Mouse (Mus musculus) embryo, embryonic 10.5 days (tissue): ENCODE measurements around the gene Clasp1.

Experiments
- DNase-seq: peaks from one replicate; pipeline ENCODE4 v3.0.0-alpha.2; 2015; ENCODE audit warnings: low spot score

The Clasp1 gene

DNA sequence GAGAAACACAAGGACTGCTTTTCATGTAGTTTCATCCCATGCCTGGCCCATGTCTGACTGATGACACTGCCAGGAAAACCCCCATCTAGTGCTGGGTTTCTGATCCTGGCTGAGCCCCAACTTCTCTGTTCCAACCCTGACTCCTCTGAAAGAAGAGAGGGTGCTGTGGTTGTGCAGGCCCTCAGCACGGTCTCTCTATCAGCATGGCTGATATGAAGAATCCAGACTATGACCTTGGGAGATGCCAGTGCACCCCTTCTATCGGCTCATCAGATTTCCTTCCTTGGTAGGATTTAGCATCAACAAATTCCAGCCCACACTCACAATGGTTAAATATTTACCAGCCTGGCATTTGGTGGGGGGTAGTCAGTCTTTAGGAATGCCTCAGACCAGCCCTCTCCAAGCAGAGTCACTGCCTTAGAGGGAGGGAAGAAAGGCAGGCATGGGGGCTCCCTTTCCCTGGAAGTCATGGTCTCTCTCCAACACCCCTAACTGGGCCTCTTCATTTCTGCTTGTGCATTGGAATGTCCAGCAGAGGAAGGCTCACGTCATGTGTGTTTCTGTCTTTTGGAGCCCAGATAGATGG is 272.1 kb downstream of the Clasp1 start:
- no peak for DNase-seq
